Mouse (Mus musculus): ENCODE measurements around the gene Tnk1.

DNA sequence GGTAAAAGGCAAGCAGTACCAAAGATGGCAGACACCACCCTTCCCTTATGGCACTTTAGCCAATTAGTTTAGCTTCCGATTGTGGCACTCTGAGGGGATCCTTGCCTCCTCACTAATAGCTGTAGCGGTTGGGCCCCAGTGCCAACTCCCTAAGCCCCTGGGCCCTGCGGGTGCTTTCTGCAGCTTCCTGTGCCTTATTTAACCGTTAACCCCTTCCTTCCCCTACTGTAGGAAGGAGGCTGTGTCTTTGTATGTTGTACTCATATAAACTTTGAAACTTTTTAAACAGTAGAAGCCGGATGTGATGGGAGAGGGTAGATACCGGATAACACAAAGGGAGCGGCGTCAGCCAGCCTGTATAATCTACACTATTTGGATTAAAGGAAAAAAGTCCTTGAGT, 7.8 kb downstream of the Tnk1 start:
- TF ChIP-seq CTCF (IDR thresholded peaks at IDR 0.05; ENCODE audit: low read depth), result no peak
- TF ChIP-seq EP300 (IDR thresholded peaks at IDR 0.05; ENCODE audit: low read depth), result no peak
